Mouse (Mus musculus): ENCODE measurements around the gene Gm12569. TPM values are rescaled to one million over a fixed set of nuclear protein-coding genes. Genes with fewer than 3 reads are reported as not detected.

The Gm12569 gene
- polyA plus RNA-seq, 1 experiment from 2014 or later: not detected

DNA sequence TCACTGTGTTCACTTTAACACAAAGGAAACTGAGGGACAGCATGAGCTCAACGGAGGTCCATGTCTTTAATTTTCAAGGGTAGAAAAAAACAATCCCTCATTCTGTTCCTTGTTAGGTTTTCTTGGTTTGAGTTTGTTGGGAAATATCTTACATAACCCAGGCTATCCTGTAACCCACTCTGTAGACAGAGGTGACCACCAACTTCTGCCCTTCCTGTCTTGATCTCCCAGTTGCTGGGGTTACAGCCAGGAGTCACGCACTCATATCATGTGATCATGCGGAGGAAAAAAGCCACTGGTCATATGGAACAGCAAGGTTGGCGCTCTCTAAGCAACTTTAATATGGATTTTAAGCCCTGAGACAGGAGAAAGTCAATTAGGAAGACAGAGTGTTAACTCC, 36.7 kb downstream of the Gm12569 start:
- no peak overlapping the region for H3K9ac ChIP-seq (ENCODE audit: low read depth, low read length)
- H3K27me3 ChIP-seq (replicated peaks; ENCODE audit: control insufficient read depth, insufficient read depth, low read length): no peaks in the 10 kb centered on the region
- H3K4me2 ChIP-seq: no peak overlapping the region
- no peak overlapping the region for H3K4me3 ChIP-seq (ENCODE audit: low read depth, low read length)
- 82% methylated on average over 4 of the region's 4 CpGs for WGBS
- no peaks in the 10 kb centered on the region for H3K9me3 ChIP-seq (ENCODE audit: control insufficient read depth, low read length)
- no peak for ATAC-seq (replicated peaks; ENCODE audit: low FRiP score)
- no peak for DNase-seq (ENCODE audit: low spot score)
- H3K27ac ChIP-seq (ENCODE audit: low read depth, low read length): no peak overlapping the region
- no peaks in the 10 kb centered on the region for H3K36me3 ChIP-seq (ENCODE audit: control insufficient read depth, insufficient read depth, low read length)
- H3K4me1 ChIP-seq (replicated peaks; ENCODE audit: control insufficient read depth, insufficient read depth, low read length): peaks cover 3% of the 10 kb centered on the region; the same call in 1 of the 2 replicates

- Histone ChIP-seq H3K9me3 (ENCODE audit: control insufficient read depth, low read length) (no peaks in the 10 kb centered on the region), H3K4me2 (peak within 1 kb of the TSS; percentile 95), H3K27me3 (replicated peaks; ENCODE audit: control insufficient read depth, insufficient read depth, low read length) (no peaks in the 10 kb centered on the region), H3K9ac (ENCODE audit: low read depth, low read length) (peak within 1 kb of the TSS; percentile 69), H3K4me3 (ENCODE audit: low read depth, low read length) (peak within 1 kb of the TSS; percentile 96), H3K27ac (ENCODE audit: low read depth, low read length) (peak within 1 kb of the TSS; percentile 84), H3K36me3 (ENCODE audit: control insufficient read depth, insufficient read depth, low read length) (0 out of 2 replicates have a peak, but pooled peaks cover 2% of the 10 kb centered on the region), H3K4me1 (replicated peaks; ENCODE audit: control insufficient read depth, insufficient read depth, low read length) (peaks cover 20% of the 10 kb centered on the region)
- no peak for DNase-seq (ENCODE audit: low spot score)
- WGBS: 65% methylated on average over 3 of the region's 3 CpGs
- no peak for ATAC-seq (replicated peaks; ENCODE audit: low FRiP score)
Observed at GRCm38 (mm10) chr11:51261680-51262219, 41.5 kb downstream of the Gm12569 start, which contains the start of gene Clk4. Clk4 (plus strand) TSS chr11:51261730.

- ATAC-seq (replicated peaks; ENCODE audit: low FRiP score): peak; percentile 94
- Histone ChIP-seq H3K4me3 (ENCODE audit: low read depth, low read length) (peak within 1 kb of the TSS; percentile 96), H3K9me3 (ENCODE audit: control insufficient read depth, low read length) (no peaks in the 10 kb centered on the region), H3K27me3 (replicated peaks; ENCODE audit: control insufficient read depth, insufficient read depth, low read length) (no peaks in the 10 kb centered on the region), H3K36me3 (ENCODE audit: control insufficient read depth, insufficient read depth, low read length) (0 out of 2 replicates have a peak, but pooled peaks cover 4% of the 10 kb centered on the region), H3K4me1 (replicated peaks; ENCODE audit: control insufficient read depth, insufficient read depth, low read length) (peaks cover 20% of the 10 kb centered on the region), H3K9ac (ENCODE audit: low read depth, low read length) (peak within 1 kb of the TSS; percentile 98), H3K27ac (ENCODE audit: low read depth, low read length) (peak within 1 kb of the TSS; percentile 84), H3K4me2 (peak within 1 kb of the TSS; percentile 95)
- WGBS: 6% methylated on average over 57 of the region's 57 CpGs
- peak; percentile 98 for DNase-seq (ENCODE audit: low spot score)
Observed at GRCm38 (mm10) chr11:51262342-51263285, 42.3 kb downstream of the Gm12569 start, which contains the start of gene BC049762. BC049762 (minus strand) TSS chr11:51263046.

GRCm38 (mm10) chr11:51263286-51263831, 43.1 kb downstream of the Gm12569 start:
- no peak for DNase-seq (ENCODE audit: low spot score)
- under 1% methylated on average over 50 of the region's 50 CpGs for WGBS
- Histone ChIP-seq H3K27ac (ENCODE audit: low read depth, low read length) (peak overlapping the region; percentile 84), H3K9me3 (ENCODE audit: control insufficient read depth, low read length) (no peaks in the 10 kb centered on the region), H3K4me3 (ENCODE audit: low read depth, low read length) (peak overlapping the region; percentile 96), H3K27me3 (replicated peaks; ENCODE audit: control insufficient read depth, insufficient read depth, low read length) (no peaks in the 10 kb centered on the region), H3K9ac (ENCODE audit: low read depth, low read length) (peak overlapping the region; percentile 98), H3K4me2 (peak overlapping the region; percentile 95), H3K4me1 (replicated peaks; ENCODE audit: control insufficient read depth, insufficient read depth, low read length) (peaks cover 20% of the 10 kb centered on the region), H3K36me3 (ENCODE audit: control insufficient read depth, insufficient read depth, low read length) (0 out of 2 replicates have a peak, but pooled peaks cover 4% of the 10 kb centered on the region)
- ATAC-seq (replicated peaks; ENCODE audit: low FRiP score): peak; percentile 44; the same call in 1 of the 2 replicates

DNA sequence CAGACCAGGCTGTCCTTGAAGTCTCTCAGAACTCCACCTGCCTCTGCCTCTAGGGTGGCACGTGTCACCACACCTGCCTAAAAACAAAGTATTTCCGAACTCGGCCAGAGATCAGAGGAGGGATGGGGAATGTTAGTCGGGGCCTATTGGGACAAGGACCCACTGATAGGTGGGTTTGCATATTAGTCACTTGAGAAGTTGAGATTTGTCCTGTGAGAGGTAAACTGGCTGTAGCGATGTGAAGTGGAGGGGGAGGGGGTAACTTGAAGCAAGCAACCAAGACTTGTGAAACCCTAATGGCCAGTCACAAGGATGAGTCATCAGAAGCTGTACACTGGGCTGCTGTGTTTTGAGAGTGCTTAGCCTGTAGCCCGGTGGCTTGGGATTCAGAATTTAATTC, 44.1 kb downstream of the Gm12569 start:
- H3K4me1 ChIP-seq (replicated peaks; ENCODE audit: control insufficient read depth, insufficient read depth, low read length): peaks cover 20% of the 10 kb centered on the region
- peaks cover 4% of the 10 kb centered on the region; the same call in 1 of the 2 replicates for H3K36me3 ChIP-seq (ENCODE audit: control insufficient read depth, insufficient read depth, low read length)
- peak overlapping the region; percentile 19; the same call in 1 of the 2 replicates for H3K27ac ChIP-seq (ENCODE audit: low read depth, low read length)
- DNase-seq (ENCODE audit: low spot score): no peak
- peak overlapping the region; percentile 95 for H3K4me2 ChIP-seq
- 9% methylated on average over 6 of the region's 6 CpGs for WGBS
- H3K27me3 ChIP-seq (replicated peaks; ENCODE audit: control insufficient read depth, insufficient read depth, low read length): no peaks in the 10 kb centered on the region
- H3K4me3 ChIP-seq (ENCODE audit: low read depth, low read length): peak overlapping the region; percentile 96
- peak overlapping the region; percentile 98 for H3K9ac ChIP-seq (ENCODE audit: low read depth, low read length)
- no peaks in the 10 kb centered on the region for H3K9me3 ChIP-seq (ENCODE audit: control insufficient read depth, low read length)
- ATAC-seq (replicated peaks; ENCODE audit: low FRiP score): no peak

GRCm38 (mm10) chr11:51265326-51265725, 45.1 kb downstream of the Gm12569 start:
- peaks cover 7% of the 10 kb centered on the region; the same call in 1 of the 2 replicates for H3K36me3 ChIP-seq (ENCODE audit: control insufficient read depth, insufficient read depth, low read length)
- H3K27ac ChIP-seq (ENCODE audit: low read depth, low read length): no peak overlapping the region
- H3K4me2 ChIP-seq: peak overlapping the region; percentile 95
- no peaks in the 10 kb centered on the region for H3K9me3 ChIP-seq (ENCODE audit: control insufficient read depth, low read length)
- peaks cover 20% of the 10 kb centered on the region for H3K4me1 ChIP-seq (replicated peaks; ENCODE audit: control insufficient read depth, insufficient read depth, low read length)
- no peaks in the 10 kb centered on the region for H3K27me3 ChIP-seq (replicated peaks; ENCODE audit: control insufficient read depth, insufficient read depth, low read length)
- ATAC-seq (replicated peaks; ENCODE audit: low FRiP score) (no peak), DNase-seq (ENCODE audit: low spot score) (no peak)
- H3K4me3 ChIP-seq (ENCODE audit: low read depth, low read length): peak overlapping the region; percentile 96
- 0 out of 2 replicates have a peak overlapping the region, but pooled peaks have one; percentile 98 for H3K9ac ChIP-seq (ENCODE audit: low read depth, low read length)
- 55% methylated on average over 3 of the region's 3 CpGs for WGBS

DNA sequence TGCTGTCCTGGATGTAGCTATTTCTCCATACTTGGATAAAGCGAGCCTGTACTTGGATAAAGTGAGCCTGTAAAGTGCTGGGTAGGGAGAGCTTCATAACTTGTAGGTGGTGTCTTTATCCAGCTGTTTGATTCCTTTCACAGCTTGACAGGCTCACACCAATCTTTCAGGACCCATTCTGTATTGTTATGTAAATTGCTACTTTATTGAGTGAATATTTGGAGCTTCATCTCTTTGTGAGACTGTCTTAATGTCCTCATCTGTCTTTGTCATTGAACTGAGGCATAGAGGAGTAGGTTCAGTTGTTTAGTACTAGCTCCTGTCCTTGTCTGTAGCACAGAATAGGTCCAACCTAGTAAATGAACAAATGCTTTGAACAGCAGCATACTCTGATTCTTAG, 54.1 kb downstream of the Gm12569 start:
- Histone ChIP-seq H3K27me3 (replicated peaks; ENCODE audit: control insufficient read depth, insufficient read depth, low read length) (no peaks in the 10 kb centered on the region), H3K27ac (ENCODE audit: low read depth, low read length) (no peak overlapping the region), H3K4me3 (ENCODE audit: low read depth, low read length) (no peak overlapping the region), H3K4me2 (no peak overlapping the region), H3K36me3 (ENCODE audit: control insufficient read depth, insufficient read depth, low read length) (peaks cover 38% of the 10 kb centered on the region), H3K4me1 (replicated peaks; ENCODE audit: control insufficient read depth, insufficient read depth, low read length) (no peaks in the 10 kb centered on the region), H3K9me3 (ENCODE audit: control insufficient read depth, low read length) (no peaks in the 10 kb centered on the region), H3K9ac (ENCODE audit: low read depth, low read length) (no peak overlapping the region)
- WGBS: 85% methylated on average over 1 of the region's 1 CpGs
- no peak for DNase-seq (ENCODE audit: low spot score)
- no peak for ATAC-seq (replicated peaks; ENCODE audit: low FRiP score)
